Mouse (Mus musculus): ENCODE measurements around the gene Hrc. TPM values are rescaled to one million over a fixed set of nuclear protein-coding genes. Genes with fewer than 3 reads are reported as not detected.
A peak's percentile ranks its signal among the peaks of the same experiment; 100 is the strongest.

Gene Hrc
- total and polyA plus RNA-seq, 3 experiments = 0.22 TPM; not detected in 2

GRCm38 (mm10) chr7:45336319-45336718 lies 1.2 kb downstream of the Hrc start:
- peaks cover 1% of the 10 kb centered on the region; the same call in 1 of the 2 replicates for H3K79me2 ChIP-seq (ENCODE audit: control insufficient read depth, insufficient read depth, low read length, poor library complexity)
- peaks cover 0 to 5% of the 10 kb centered on the region in 2 experiments; a peak in 1 of 4 replicates for H3K36me3 ChIP-seq (ENCODE audit: control insufficient read depth in 1 of 2, insufficient read depth in 2 of 2, low read length in 2 of 2)
- H3K27ac ChIP-seq (ENCODE audit: control insufficient read depth, low read depth, low read length) = no peak overlapping the region
- no peaks in the 10 kb centered on the region for H3K9me3 ChIP-seq (replicated peaks; ENCODE audit: insufficient read depth, low read length)
- peaks cover 6 to 26% of the 10 kb centered on the region in 2 experiments for H3K4me1 ChIP-seq (ENCODE audit: control insufficient read depth in 1 of 2, insufficient read depth in 2 of 2, low read length in 2 of 2)
- peak; percentile 25 for DNase-seq (ENCODE audit: low read depth, low spot score)
- TF ChIP-seq ZMIZ1 (IDR thresholded peaks at IDR 0.05; ENCODE audit: low read depth, low read length) (no peak), RCOR1 (IDR thresholded peaks at IDR 0.05; ENCODE audit: low read depth, low read length) (no peak), SIN3A (IDR thresholded peaks at IDR 0.05; ENCODE audit: low read length) (no peak)
- H3K9ac ChIP-seq (ENCODE audit: control insufficient read depth, low read depth, low read length, poor library complexity, severe bottlenecking) = no peak overlapping the region
- no peaks in the 10 kb centered on the region for H3K27me3 ChIP-seq (ENCODE audit: control insufficient read depth in 1 of 2, insufficient read depth in 2 of 2, low read length in 2 of 2)
- H3K4me3 ChIP-seq (ENCODE audit: control insufficient read depth in 1 of 2, insufficient read depth in 1 of 2, low read depth in 2 of 2, low read length in 2 of 2) = no peak overlapping the region

- DNase-seq (ENCODE audit: low read depth, low spot score) = no peak
- H3K27ac ChIP-seq (ENCODE audit: control insufficient read depth, low read depth, low read length) = no peak overlapping the region
- peaks cover 6 to 31% of the 10 kb centered on the region in 2 experiments for H3K4me1 ChIP-seq (ENCODE audit: control insufficient read depth in 1 of 2, insufficient read depth in 2 of 2, low read length in 2 of 2)
- no peak overlapping the region for H3K4me3 ChIP-seq (ENCODE audit: control insufficient read depth in 1 of 2, insufficient read depth in 1 of 2, low read depth in 2 of 2, low read length in 2 of 2)
- peaks cover 1% of the 10 kb centered on the region; the same call in 1 of the 2 replicates for H3K79me2 ChIP-seq (ENCODE audit: control insufficient read depth, insufficient read depth, low read length, poor library complexity)
- no peak overlapping the region for H3K9ac ChIP-seq (ENCODE audit: control insufficient read depth, low read depth, low read length, poor library complexity, severe bottlenecking)
- H3K27me3 ChIP-seq (ENCODE audit: control insufficient read depth in 1 of 2, insufficient read depth in 2 of 2, low read length in 2 of 2) = no peaks in the 10 kb centered on the region
- H3K36me3 ChIP-seq (ENCODE audit: control insufficient read depth in 1 of 2, insufficient read depth in 2 of 2, low read length in 2 of 2) = peaks cover 0 to 5% of the 10 kb centered on the region in 2 experiments; a peak in 1 of 4 replicates
- H3K9me3 ChIP-seq (replicated peaks; ENCODE audit: insufficient read depth, low read length) = no peaks in the 10 kb centered on the region
- TF ChIP-seq CHD1 (IDR thresholded peaks at IDR 0.05; ENCODE audit: low read depth, low read length) = no peak
- no peak for TF ChIP-seq CTCF (IDR thresholded peaks at IDR 0.05 in 2 of 3, conservative IDR thresholded peaks at IDR 0.05 in 1 of 3; ENCODE audit: control insufficient read depth in 1 of 3, insufficient read depth in 1 of 3, low read depth in 2 of 3, low read length in 3 of 3, poor library complexity in 1 of 3, severe bottlenecking in 1 of 3)
- TF ChIP-seq MAX (IDR thresholded peaks at IDR 0.05; ENCODE audit: low read length) = no peak
- TF ChIP-seq SIN3A (IDR thresholded peaks at IDR 0.05; ENCODE audit: low read length) = no peak
- no peak for TF ChIP-seq SMC3 (IDR thresholded peaks at IDR 0.05; ENCODE audit: low read depth, low read length)
- no peak for TF ChIP-seq HCFC1 (IDR thresholded peaks at IDR 0.05; ENCODE audit: low read depth, low read length)
- TF ChIP-seq ELF1 (IDR thresholded peaks at IDR 0.05; ENCODE audit: low read depth, low read length) = no peak
- TF ChIP-seq ETS1 (IDR thresholded peaks at IDR 0.05; ENCODE audit: low read depth, low read length) = no peak
- no peak for TF ChIP-seq TAL1 (IDR thresholded peaks at IDR 0.05; ENCODE audit: low read length)
- no peak for TF ChIP-seq GABPA (IDR thresholded peaks at IDR 0.05; ENCODE audit: low read depth, low read length)
- TF ChIP-seq UBTF (IDR thresholded peaks at IDR 0.05; ENCODE audit: borderline replicate concordance, insufficient read depth, low read depth, low read length) = no peak
- no peak for TF ChIP-seq ZKSCAN1 (IDR thresholded peaks at IDR 0.05; ENCODE audit: low read depth, low read length)
These were observed 2.4 kb downstream of the Hrc start for GRCm38 (mm10) chr7:45337469-45337868.
